In the genomic region with DNA sequence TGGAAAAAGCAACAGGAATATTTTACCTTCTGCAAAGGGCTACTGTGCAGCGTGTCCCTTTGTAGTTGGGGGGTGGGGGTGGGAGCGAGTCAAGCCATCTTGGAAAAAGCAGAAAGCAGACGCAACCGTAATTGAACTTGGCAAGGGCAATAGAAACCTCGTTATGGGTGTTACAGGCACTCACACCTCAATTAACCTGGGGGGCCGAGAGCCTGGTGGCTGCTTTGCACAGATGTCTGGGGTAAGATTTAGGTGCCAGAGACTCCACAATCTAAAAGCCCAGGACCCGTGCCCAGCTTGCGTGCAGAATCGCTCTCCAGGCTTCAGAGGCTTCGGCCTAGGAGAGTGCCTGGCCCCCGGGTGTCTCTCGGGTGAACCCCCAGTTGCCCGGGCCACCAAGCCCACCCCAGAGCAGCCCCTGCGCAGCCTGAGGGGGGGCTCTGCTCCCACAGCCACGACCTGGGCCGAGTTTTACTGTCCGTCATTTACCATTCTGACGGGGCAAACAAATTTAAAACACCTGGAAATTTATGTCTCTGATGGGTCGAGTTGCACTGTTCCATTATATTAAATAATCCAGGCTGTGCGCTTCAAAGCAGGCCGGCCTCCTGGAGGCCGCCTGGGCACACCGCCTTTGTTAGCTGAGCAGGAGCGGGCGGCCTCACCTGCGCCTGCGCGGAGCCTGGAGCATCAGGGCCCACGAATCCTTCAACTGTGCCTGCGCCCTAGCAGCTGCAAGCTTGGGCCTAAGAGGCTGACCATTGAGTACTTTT, we compare ENCODE assay signal across 16 mouse cellular contexts.
A peak's percentile ranks its signal among the peaks of the same experiment; 100 is the strongest.
DNase-seq lines count a peak whose midpoint lies in the region; ATAC-seq and TF ChIP-seq lines count a peak whose summit lies in the region.
"Had no signal": no experiment of that assay in that cellular context is flagged by ENCODE, and none has a peak within 500 bp of the region (broad histone marks: within the 10 kb centered on the region; RNA-seq: fewer than 3 reads in every experiment).

No protein-coding gene starts in this region.

- no peak for TF ChIP-seq EP300 in liver, postnatal 0 days (IDR thresholded peaks at IDR 0.05; ENCODE audit: low read depth)

- no peak; the same call in 1 of the 2 replicates for TF ChIP-seq CTCF in kidney, postnatal 0 days (IDR thresholded peaks at IDR 0.05; ENCODE audit: low read depth)
- TF ChIP-seq CTCF in liver, postnatal 0 days (IDR thresholded peaks at IDR 0.05; ENCODE audit: low read depth): no peak

- no peak overlapping the region for H3K27ac ChIP-seq in kidney, postnatal 0 days
- peak overlapping the region; percentile 67 for H3K27ac ChIP-seq in embryonic facial prominence, embryonic 12.5 days
- H3K27ac ChIP-seq in limb, embryonic 15.5 days: peak overlapping the region; percentile 71
- no peak overlapping the region for H3K27ac ChIP-seq in liver, postnatal 0 days (ENCODE audit: low read depth)
- H3K27ac ChIP-seq: forebrain, embryonic 13.5 days; hindbrain, postnatal 0 days; liver, embryonic 13.5 days; midbrain, embryonic 15.5 days; stomach, embryonic 15.5 days had no signal

- WGBS in kidney, postnatal 0 days: 44% methylated on average over 30 of the region's 30 CpGs
- WGBS in embryonic facial prominence, embryonic 12.5 days: 33% methylated on average over 30 of the region's 30 CpGs
- 30% methylated on average over 30 of the region's 30 CpGs for WGBS in limb, embryonic 15.5 days
- WGBS in liver, postnatal 0 days (ENCODE audit: insufficient replicate concordance): 89% methylated on average over 30 of the region's 30 CpGs

- H3K4me1 ChIP-seq in kidney, postnatal 0 days (replicated peaks; ENCODE audit: insufficient read depth, low read length): no peaks in the 10 kb centered on the region
- H3K4me1 ChIP-seq in embryonic facial prominence, embryonic 12.5 days: peaks cover 25% of the 10 kb centered on the region
- peaks cover 55% of the 10 kb centered on the region for H3K4me1 ChIP-seq in limb, embryonic 15.5 days
- H3K4me1 ChIP-seq in liver, postnatal 0 days (ENCODE audit: insufficient read depth): peaks cover 11% of the 10 kb centered on the region
- H3K4me1 ChIP-seq: midbrain, embryonic 15.5 days had no signal

- DNase-seq in kidney, postnatal 0 days (ENCODE audit: low spot score): peak; percentile 37
- no peak for DNase-seq in kidney, postnatal 36 days
- DNase-seq in R1 (ENCODE audit: low read depth, low spot score): peak; percentile 56
- no peak for DNase-seq in liver, postnatal 0 days
- DNase-seq in urinary bladder, postnatal 25 days (ENCODE audit: low spot score): no peak
- DNase-seq: cerebellum, adult 18-20 months; gastrocnemius, postnatal 10 days; heart, postnatal 14 days; kidney, postnatal 25 days; liver, embryonic 13.5 days had no signal

- no peaks in the 10 kb centered on the region for H3K27me3 ChIP-seq in kidney, postnatal 0 days (ENCODE audit: insufficient read depth, low read length)
- 0 out of 2 replicates have a peak, but pooled peaks cover 3% of the 10 kb centered on the region for H3K27me3 ChIP-seq in embryonic facial prominence, embryonic 12.5 days
- H3K27me3 ChIP-seq in limb, embryonic 15.5 days: 0 out of 2 replicates have a peak, but pooled peaks cover 12% of the 10 kb centered on the region
- no peaks in the 10 kb centered on the region for H3K27me3 ChIP-seq in liver, postnatal 0 days (ENCODE audit: insufficient read depth, low read length)
- H3K27me3 ChIP-seq: forebrain, embryonic 13.5 days; liver, embryonic 13.5 days; midbrain, embryonic 15.5 days; stomach, embryonic 15.5 days had no signal

- ATAC-seq in kidney, postnatal 0 days (replicated peaks; ENCODE audit: low FRiP score, low read depth): peak; percentile 61
- no peak; the same call in 1 of the 2 replicates for ATAC-seq in embryonic facial prominence, embryonic 12.5 days (ENCODE audit: insufficient number of reproducible peaks, insufficient read depth, low FRiP score, low TSS enrichment)
- no peak for ATAC-seq in limb, embryonic 15.5 days (ENCODE audit: insufficient number of reproducible peaks, low FRiP score, low TSS enrichment, low read depth)
- no peak for ATAC-seq in liver, postnatal 0 days
- ATAC-seq: forebrain, embryonic 13.5 days; hindbrain, postnatal 0 days; midbrain, embryonic 15.5 days had no signal

- no peaks in the 10 kb centered on the region for H3K36me3 ChIP-seq in kidney, postnatal 0 days (ENCODE audit: insufficient read depth, low read length)
- no peaks in the 10 kb centered on the region for H3K36me3 ChIP-seq in embryonic facial prominence, embryonic 12.5 days
- H3K36me3 ChIP-seq in limb, embryonic 15.5 days: no peaks in the 10 kb centered on the region
- H3K36me3 ChIP-seq in liver, postnatal 0 days (replicated peaks; ENCODE audit: insufficient read depth, low read length): no peaks in the 10 kb centered on the region
- H3K36me3 ChIP-seq: liver, embryonic 13.5 days; midbrain, embryonic 15.5 days; stomach, embryonic 15.5 days had no signal

- H3K9me3 ChIP-seq in kidney, postnatal 0 days (replicated peaks; ENCODE audit: low read length): no peaks in the 10 kb centered on the region
- peaks cover 5% of the 10 kb centered on the region; the same call in 1 of the 2 replicates for H3K9me3 ChIP-seq in embryonic facial prominence, embryonic 12.5 days
- no peaks in the 10 kb centered on the region for H3K9me3 ChIP-seq in limb, embryonic 15.5 days
- H3K9me3 ChIP-seq in liver, postnatal 0 days (ENCODE audit: low read length): no peaks in the 10 kb centered on the region
- H3K9me3 ChIP-seq: liver, embryonic 13.5 days; midbrain, embryonic 15.5 days; stomach, embryonic 15.5 days had no signal

- H3K4me3 ChIP-seq in kidney, postnatal 0 days (replicated peaks; ENCODE audit: low read depth, low read length): no peak overlapping the region
- no peak overlapping the region for H3K4me3 ChIP-seq in embryonic facial prominence, embryonic 12.5 days
- H3K4me3 ChIP-seq in limb, embryonic 15.5 days: no peak overlapping the region
- no peak overlapping the region for H3K4me3 ChIP-seq in liver, postnatal 0 days (ENCODE audit: low read depth, low read length)
- H3K4me3 ChIP-seq: forebrain, embryonic 13.5 days; liver, embryonic 13.5 days; midbrain, embryonic 15.5 days; stomach, embryonic 15.5 days had no signal

- H3K4me2 ChIP-seq in kidney, postnatal 0 days (ENCODE audit: low read length): no peak overlapping the region
- no peak overlapping the region for H3K4me2 ChIP-seq in embryonic facial prominence, embryonic 12.5 days (replicated peaks)
- H3K4me2 ChIP-seq in limb, embryonic 15.5 days: peak overlapping the region; percentile 24; the same call in 1 of the 2 replicates
- H3K4me2 ChIP-seq in liver, postnatal 0 days (ENCODE audit: low read depth, low read length): no peak overlapping the region
- H3K4me2 ChIP-seq: forebrain, embryonic 13.5 days; liver, embryonic 13.5 days; midbrain, embryonic 15.5 days; stomach, embryonic 15.5 days had no signal

- no peak overlapping the region for H3K9ac ChIP-seq in kidney, postnatal 0 days (ENCODE audit: low read depth, low read length)
- no peak overlapping the region for H3K9ac ChIP-seq in embryonic facial prominence, embryonic 12.5 days
- no peak overlapping the region for H3K9ac ChIP-seq in limb, embryonic 15.5 days
- H3K9ac ChIP-seq in liver, postnatal 0 days (replicated peaks): no peak overlapping the region
- H3K9ac ChIP-seq: forebrain, embryonic 13.5 days; liver, embryonic 13.5 days; midbrain, embryonic 15.5 days; stomach, embryonic 15.5 days had no signal

Comparison
In these comparisons a context has a peak if more than half of its experiments do, and no peak if none do; other contexts are left out.
1. DNase-seq: peak in kidney, postnatal 0 days (single experiment) and R1 (single experiment); none in kidney, postnatal 36 days (0 of 2), liver, postnatal 0 days (single experiment) and urinary bladder, postnatal 25 days (single experiment).
2. H3K27ac ChIP-seq: peak in embryonic facial prominence, embryonic 12.5 days (single experiment) and limb, embryonic 15.5 days (single experiment); none in kidney, postnatal 0 days (single experiment) and liver, postnatal 0 days (single experiment).